Mouse (Mus musculus): ENCODE results near the gene Klhl5. TPM values are rescaled to one million over a fixed set of nuclear protein-coding genes. Genes with fewer than 3 reads are reported as not detected.

Gene Klhl5
- 5.0 and 5.2 TPM in 2 replicates for total RNA-seq (2012; rRNA removed)

GRCm38 (mm10) chr5:65106876-65107772, at the start of gene Klhl5:
TSS of gene Klhl5 (plus strand) at chr5:65107539.
- Histone ChIP-seq H3K9ac (ENCODE audit: insufficient read depth, low read depth, low read length, poor library complexity, severe bottlenecking) (peak within 1 kb of the TSS; percentile 90), H3K4me3 (ENCODE audit: insufficient read depth in 1 of 2, low read depth in 1 of 2, low read length in 2 of 2, poor library complexity in 1 of 2, severe bottlenecking in 1 of 2) (peak within 1 kb of the TSS; percentile 70 to 100), H3K27ac (ENCODE audit: insufficient read depth, low read depth, low read length, poor library complexity, severe bottlenecking) (peak within 1 kb of the TSS; percentile 19; the same call in 1 of the 2 replicates), H3K4me1 (ENCODE audit: control insufficient read depth in 2 of 2, insufficient read depth in 2 of 2, low read length in 2 of 2, poor library complexity in 1 of 2) (peaks cover 1 to 3% of the 10 kb centered on the region in 2 experiments; a peak in 2 of 4 replicates), H3K36me3 (ENCODE audit: control insufficient read depth, insufficient read depth, low read length, poor library complexity, severe bottlenecking) (no peaks in the 10 kb centered on the region), H3K9me3 (ENCODE audit: control insufficient read depth, insufficient read depth, low read depth, low read length) (no peaks in the 10 kb centered on the region)
- peak; percentile 75 for DNase-seq (ENCODE audit: low read depth, low spot score)
- in situ Hi-C loops (cut with MboI; ENCODE audit: low sequenced_read_pairs in 2 of 2, unreplicated experiment in 2 of 2) = no loop called here
- TF ChIP-seq CHD2 (IDR thresholded peaks at IDR 0.05; ENCODE audit: low read depth, low read length) (no peak), HCFC1 (IDR thresholded peaks at IDR 0.05; ENCODE audit: borderline replicate concordance, insufficient read depth, low read length) (no peak), ZC3H11A (IDR thresholded peaks at IDR 0.05; ENCODE audit: borderline replicate concordance, low read depth, low read length) (no peak), ZNF384 (IDR thresholded peaks at IDR 0.05; ENCODE audit: low read depth, low read length) (no peak), MAFK (IDR thresholded peaks at IDR 0.05; ENCODE audit: insufficient read depth, low read depth, low read length) (no peak)

GRCm38 (mm10) chr5:65057596-65057995, 49.7 kb upstream of the Klhl5 start:
- in situ Hi-C loops (cut with MboI; ENCODE audit: low sequenced_read_pairs in 2 of 2, unreplicated experiment in 2 of 2) = no loop called here
- peak overlapping the region; percentile 47; the same call in 1 of the 2 replicates for H3K27ac ChIP-seq (ENCODE audit: insufficient read depth, low read depth, low read length, poor library complexity, severe bottlenecking)
- H3K9me3 ChIP-seq (ENCODE audit: control insufficient read depth, insufficient read depth, low read depth, low read length) = no peaks in the 10 kb centered on the region
- no peak overlapping the region; the same call in 1 of the 2 replicates for H3K9ac ChIP-seq (ENCODE audit: insufficient read depth, low read depth, low read length, poor library complexity, severe bottlenecking)
- H3K4me1 ChIP-seq (ENCODE audit: control insufficient read depth in 2 of 2, insufficient read depth in 2 of 2, low read length in 2 of 2, poor library complexity in 1 of 2) = peaks cover 11 to 14% of the 10 kb centered on the region in 2 experiments
- peak; percentile 45 for DNase-seq (ENCODE audit: low read depth, low spot score)
- H3K4me3 ChIP-seq (ENCODE audit: insufficient read depth in 1 of 2, low read depth in 1 of 2, low read length in 2 of 2, poor library complexity in 1 of 2, severe bottlenecking in 1 of 2) = peak overlapping the region; percentile 49 to 71
- no peaks in the 10 kb centered on the region for H3K36me3 ChIP-seq (ENCODE audit: control insufficient read depth, insufficient read depth, low read length, poor library complexity, severe bottlenecking)
- TF ChIP-seq ZC3H11A (IDR thresholded peaks at IDR 0.05; ENCODE audit: borderline replicate concordance, low read depth, low read length) (no peak), HCFC1 (IDR thresholded peaks at IDR 0.05; ENCODE audit: borderline replicate concordance, insufficient read depth, low read length) (no peak), ZNF384 (IDR thresholded peaks at IDR 0.05; ENCODE audit: low read depth, low read length) (no peak), CHD2 (IDR thresholded peaks at IDR 0.05; ENCODE audit: low read depth, low read length) (no peak), MAFK (IDR thresholded peaks at IDR 0.05; ENCODE audit: insufficient read depth, low read depth, low read length) (no peak)

GRCm38 (mm10) chr5:65059806-65060205, 47.5 kb upstream of the Klhl5 start:
- Histone ChIP-seq H3K4me3 (ENCODE audit: insufficient read depth in 1 of 2, low read depth in 1 of 2, low read length in 2 of 2, poor library complexity in 1 of 2, severe bottlenecking in 1 of 2) (no peak overlapping the region), H3K27ac (ENCODE audit: insufficient read depth, low read depth, low read length, poor library complexity, severe bottlenecking) (no peak overlapping the region), H3K4me1 (ENCODE audit: control insufficient read depth in 2 of 2, insufficient read depth in 2 of 2, low read length in 2 of 2, poor library complexity in 1 of 2) (peaks cover 11 to 14% of the 10 kb centered on the region in 2 experiments), H3K36me3 (ENCODE audit: control insufficient read depth, insufficient read depth, low read length, poor library complexity, severe bottlenecking) (no peaks in the 10 kb centered on the region), H3K9ac (ENCODE audit: insufficient read depth, low read depth, low read length, poor library complexity, severe bottlenecking) (no peak overlapping the region), H3K9me3 (ENCODE audit: control insufficient read depth, insufficient read depth, low read depth, low read length) (no peaks in the 10 kb centered on the region)
- in situ Hi-C loops (cut with MboI; ENCODE audit: low sequenced_read_pairs in 2 of 2, unreplicated experiment in 2 of 2) = no loop called here
- no peak for DNase-seq (ENCODE audit: low read depth, low spot score)
- TF ChIP-seq ZC3H11A (IDR thresholded peaks at IDR 0.05; ENCODE audit: borderline replicate concordance, low read depth, low read length) = no peak
- no peak for TF ChIP-seq MAFK (IDR thresholded peaks at IDR 0.05; ENCODE audit: insufficient read depth, low read depth, low read length)
- TF ChIP-seq ZNF384 (IDR thresholded peaks at IDR 0.05; ENCODE audit: low read depth, low read length) = no peak
- no peak for TF ChIP-seq CHD2 (IDR thresholded peaks at IDR 0.05; ENCODE audit: low read depth, low read length)
- no peak for TF ChIP-seq HCFC1 (IDR thresholded peaks at IDR 0.05; ENCODE audit: borderline replicate concordance, insufficient read depth, low read length)

- no peak overlapping the region for H3K27ac ChIP-seq (ENCODE audit: insufficient read depth, low read depth, low read length, poor library complexity, severe bottlenecking)
- no peaks in the 10 kb centered on the region for H3K9me3 ChIP-seq (ENCODE audit: control insufficient read depth, insufficient read depth, low read depth, low read length)
- no peak for DNase-seq (ENCODE audit: low read depth, low spot score)
- in situ Hi-C loops (cut with MboI; ENCODE audit: low sequenced_read_pairs in 2 of 2, unreplicated experiment in 2 of 2) = no loop called here
- no peak overlapping the region for H3K9ac ChIP-seq (ENCODE audit: insufficient read depth, low read depth, low read length, poor library complexity, severe bottlenecking)
- no peaks in the 10 kb centered on the region for H3K36me3 ChIP-seq (ENCODE audit: control insufficient read depth, insufficient read depth, low read length, poor library complexity, severe bottlenecking)
- H3K4me1 ChIP-seq (ENCODE audit: control insufficient read depth in 2 of 2, insufficient read depth in 2 of 2, low read length in 2 of 2, poor library complexity in 1 of 2) = peaks cover 9 to 11% of the 10 kb centered on the region in 2 experiments
- TF ChIP-seq ZNF384 (IDR thresholded peaks at IDR 0.05; ENCODE audit: low read depth, low read length) (no peak), MAFK (IDR thresholded peaks at IDR 0.05; ENCODE audit: insufficient read depth, low read depth, low read length) (no peak), ZC3H11A (IDR thresholded peaks at IDR 0.05; ENCODE audit: borderline replicate concordance, low read depth, low read length) (no peak), HCFC1 (IDR thresholded peaks at IDR 0.05; ENCODE audit: borderline replicate concordance, insufficient read depth, low read length) (no peak), CHD2 (IDR thresholded peaks at IDR 0.05; ENCODE audit: low read depth, low read length) (no peak)
- no peak overlapping the region for H3K4me3 ChIP-seq (ENCODE audit: insufficient read depth in 1 of 2, low read depth in 1 of 2, low read length in 2 of 2, poor library complexity in 1 of 2, severe bottlenecking in 1 of 2)
These were observed 45.1 kb upstream of the Klhl5 start for GRCm38 (mm10) chr5:65062236-65062635.

Data from ES-E14 (cell line).